Mouse (Mus musculus) stomach, postnatal 0 days (tissue): Measurements from ENCODE around the gene Cryzl2. TPM values are rescaled to one million over a fixed set of nuclear protein-coding genes. Genes with fewer than 3 reads are reported as not detected.

ENCODE experiments used
- ATAC-seq: fragments of 200-750 bp; cut with Nextera tagmentation; 2 replicates; pipeline ENCODE4 v1.8.0; 2017; ENCODE audit not compliant: low FRiP score, low TSS enrichment
- DNase-seq: peaks from one replicate; pipeline ENCODE4 v3.0.0-alpha.2; 2016; ENCODE audit warnings: low spot score
- H3K27ac ChIP-seq: fragments of 300-500 bp; sonication (generic); replicated peaks from 2 replicates; pipeline ENCODE4 v1.5.1; 2014; ENCODE audit warnings: mild to moderate bottlenecking, control low read depth
- H3K27me3 ChIP-seq: fragments of 300-500 bp; sonication (generic); 2 replicates; pipeline ENCODE4 v1.6.1; 2014; ENCODE audit warnings: low read length; ENCODE audit not compliant: control insufficient read depth, insufficient read depth
- H3K36me3 ChIP-seq: fragments of 300-500 bp; sonication (generic); 2 replicates; pipeline ENCODE4 v1.6.1; 2014; ENCODE audit warnings: low read length, mixed read lengths; ENCODE audit not compliant: control insufficient read depth, insufficient read depth
- H3K4me1 ChIP-seq: fragments of 300-500 bp; sonication (generic); replicated peaks from 2 replicates; pipeline ENCODE4 v1.6.1; 2014; ENCODE audit warnings: antibody characterized with exemption; ENCODE audit not compliant: control insufficient read depth, insufficient read depth
- H3K4me2 ChIP-seq: fragments of 300-500 bp; sonication (generic); replicated peaks from 2 replicates; pipeline ENCODE4 v1.6.1; 2014; ENCODE audit warnings: low read depth, mild to moderate bottlenecking, control low read depth, moderate library complexity
- H3K4me3 ChIP-seq: fragments of 300-500 bp; sonication (generic); 2 replicates; pipeline ENCODE4 v1.5.1; 2014; ENCODE audit warnings: low read depth, low read length, control low read depth
- H3K9ac ChIP-seq: fragments of 300-500 bp; sonication (generic); 2 replicates; pipeline ENCODE4 v1.6.1; 2014; ENCODE audit warnings: mild to moderate bottlenecking, low read length, control low read depth, mixed read lengths
- H3K9me3 ChIP-seq: fragments of 300-500 bp; sonication (generic); 2 replicates; pipeline ENCODE4 v1.6.1; 2016; ENCODE audit warnings: low read length; ENCODE audit not compliant: control insufficient read depth
- CTCF ChIP-seq: IDR thresholded peaks from 2 replicates; pipeline ENCODE4 v1.5.1; 2016; ENCODE audit warnings: antibody characterized with exemption, low read depth, mild to moderate bottlenecking, moderate library complexity
- EP300 ChIP-seq: optimal IDR thresholded peaks from 2 replicates; pipeline ENCODE3; 2016; ENCODE audit warnings: antibody characterized with exemption
- WGBS: fragments of 180-500 bp; shearing (Covaris S2); extraction: QIAGEN DNeasy Blood & Tissue Kit; methylation state at CpG from one replicate; pipeline ENCODE4 v1.1.7; 2014; 5-methylcytosine and 5-hydroxymethylcytosine counted together
- polyA plus RNA-seq: library from polyadenylated mRNA; unstranded; fragments of >200 nt; fragmentation: Nextera tagmentation; extraction: Ambion mirVana; gene quantifications from 2 replicates; pipeline ENCODE4 v1.2.1, GENCODE M21; 2015

Cryzl2 gene
- polyA plus RNA-seq, 1 experiment from 2014 or later: 14.8 TPM

DNA sequence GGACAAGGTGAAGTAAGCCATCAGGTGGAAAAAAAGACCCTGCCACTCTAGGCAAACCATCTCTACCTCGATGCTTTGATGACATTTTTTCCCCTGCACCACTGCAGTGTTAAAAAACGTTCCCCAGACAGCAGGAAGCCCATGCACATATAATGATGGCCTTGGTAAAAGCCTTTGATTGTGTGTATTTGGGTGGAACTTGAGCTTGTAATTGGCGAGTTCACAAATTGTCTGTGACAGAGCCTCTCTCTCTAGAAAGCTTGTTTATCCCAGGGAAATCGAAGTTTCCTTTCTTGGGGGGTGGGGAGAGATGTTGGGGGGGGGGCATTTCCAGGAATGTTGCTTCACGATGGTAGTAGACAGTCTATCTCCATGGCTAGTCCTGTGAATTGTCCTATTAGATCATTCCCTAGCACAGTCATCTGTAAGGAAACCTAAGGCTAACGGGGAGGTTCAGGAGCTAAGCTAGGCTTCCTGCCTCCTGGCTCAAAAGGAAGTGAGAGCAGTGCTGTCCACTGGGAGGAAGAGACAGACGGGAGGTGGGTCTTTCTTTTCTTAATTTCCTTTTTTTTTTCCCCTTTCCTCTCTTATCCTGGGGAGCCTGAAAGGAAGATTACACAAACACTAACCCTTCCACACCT lies 10.1 kb upstream of the Cryzl2 start:
- DNase-seq (no peak), ATAC-seq (no peak)
- Histone ChIP-seq H3K4me2 (no peak overlapping the region), H3K27me3 (no peaks in the 10 kb centered on the region), H3K4me3 (no peak overlapping the region), H3K27ac (no peak overlapping the region), H3K9ac (no peak overlapping the region), H3K9me3 (no peaks in the 10 kb centered on the region), H3K36me3 (no peaks in the 10 kb centered on the region), H3K4me1 (peaks cover 3% of the 10 kb centered on the region; the same call in 1 of the 2 replicates)
- TF ChIP-seq EP300 (no peak), CTCF (no peak)
- 50% methylated on average over 7 of the region's 7 CpGs for WGBS

DNA sequence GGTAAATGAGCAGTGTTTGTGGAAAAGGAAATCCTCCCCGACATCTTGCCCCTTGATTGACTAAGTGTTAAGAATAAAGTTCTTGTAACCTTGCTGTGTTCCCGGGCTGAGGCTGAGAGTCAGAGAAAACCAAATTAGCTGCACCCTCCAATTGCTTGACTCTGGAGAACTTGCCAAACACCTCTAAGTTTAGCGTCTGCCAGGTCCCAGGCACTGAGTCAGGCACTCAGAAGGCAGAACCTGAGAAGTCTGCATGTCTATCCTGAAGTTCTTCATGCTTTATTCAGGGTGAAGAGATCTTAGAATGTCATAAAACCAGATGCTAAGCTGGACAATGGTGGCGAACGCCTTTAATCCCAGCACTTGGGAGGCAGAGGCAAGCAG lies 9.6 kb upstream of the Cryzl2 start:
- Histone ChIP-seq H3K9me3 (no peaks in the 10 kb centered on the region), H3K27me3 (no peaks in the 10 kb centered on the region), H3K9ac (no peak overlapping the region), H3K4me1 (peaks cover 3% of the 10 kb centered on the region; the same call in 1 of the 2 replicates), H3K4me2 (no peak overlapping the region), H3K36me3 (no peaks in the 10 kb centered on the region), H3K4me3 (no peak overlapping the region), H3K27ac (no peak overlapping the region)
- WGBS: 62% methylated on average over 5 of the region's 5 CpGs
- no peak for TF ChIP-seq EP300
- TF ChIP-seq CTCF: no peak
- ATAC-seq: no peak
- no peak for DNase-seq

DNA sequence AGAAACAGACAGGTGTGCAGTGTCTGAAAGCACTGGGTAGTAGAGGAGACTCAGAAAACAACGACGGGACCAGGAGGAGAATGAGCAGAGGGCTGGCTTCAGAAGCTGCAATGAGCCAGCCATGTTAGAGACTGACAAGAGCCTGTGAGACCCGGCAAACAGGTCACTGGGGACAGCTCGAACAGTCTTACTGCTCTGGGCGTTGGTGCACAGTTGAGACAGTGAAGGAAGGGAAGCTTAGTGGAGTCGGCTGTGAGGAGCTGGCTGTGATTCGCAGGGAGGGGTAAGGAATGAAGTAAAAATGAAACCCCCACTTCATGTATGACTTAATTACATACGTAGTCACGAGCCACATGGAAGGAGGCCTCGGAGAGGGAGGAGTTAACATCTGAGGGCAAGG lies 8.8 kb upstream of the Cryzl2 start:
- H3K36me3 ChIP-seq: no peaks in the 10 kb centered on the region
- H3K27ac ChIP-seq: no peak overlapping the region
- no peaks in the 10 kb centered on the region for H3K27me3 ChIP-seq
- peak overlapping the region; percentile 25; the same call in 1 of the 2 replicates for H3K4me3 ChIP-seq
- peak overlapping the region; percentile 52 for H3K4me2 ChIP-seq
- H3K9me3 ChIP-seq: no peaks in the 10 kb centered on the region
- ATAC-seq (no peak), DNase-seq (no peak)
- H3K4me1 ChIP-seq: peaks cover 3% of the 10 kb centered on the region; the same call in 1 of the 2 replicates
- no peak overlapping the region for H3K9ac ChIP-seq
- WGBS: 19% methylated on average over 10 of the region's 10 CpGs
- TF ChIP-seq CTCF (no peak), EP300 (no peak)

DNA sequence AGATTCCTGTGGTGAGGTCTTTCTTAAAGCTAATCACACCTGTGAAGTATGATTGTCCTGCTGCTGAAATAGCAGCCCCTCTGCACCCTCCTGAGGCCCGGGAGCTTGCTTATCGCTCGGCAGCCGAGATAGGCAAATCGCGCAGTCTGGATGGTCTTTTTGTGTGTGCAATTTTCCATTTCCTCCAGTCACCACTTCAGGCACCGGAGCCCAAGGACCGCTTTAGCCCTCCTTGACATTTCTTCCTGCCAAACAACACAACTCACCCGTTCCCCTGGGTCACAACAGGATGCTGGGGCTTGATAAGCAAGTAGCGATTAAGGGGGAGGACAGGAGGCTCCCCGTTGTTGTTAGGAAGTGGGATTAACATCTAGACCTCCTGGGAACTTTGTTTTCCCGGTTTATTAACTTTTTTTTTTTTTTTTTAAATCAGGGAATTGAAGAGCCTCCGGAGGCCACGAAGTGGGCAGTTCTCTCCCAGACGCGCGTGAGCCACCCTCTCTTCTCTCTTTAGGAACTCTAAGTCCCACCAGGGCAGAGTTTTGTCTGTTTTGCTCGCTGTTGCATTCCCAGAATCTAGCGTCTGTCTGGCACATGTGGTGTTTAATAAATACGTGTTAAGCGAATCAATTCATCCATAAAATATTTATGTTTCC lies 8.3 kb upstream of the Cryzl2 start:
- WGBS: 20% methylated on average over 21 of the region's 21 CpGs
- Histone ChIP-seq H3K36me3 (no peaks in the 10 kb centered on the region), H3K27me3 (no peaks in the 10 kb centered on the region), H3K4me3 (peak overlapping the region; percentile 25; the same call in 1 of the 2 replicates), H3K27ac (no peak overlapping the region), H3K4me2 (peak overlapping the region; percentile 52), H3K4me1 (peaks cover 3% of the 10 kb centered on the region; the same call in 1 of the 2 replicates), H3K9ac (0 out of 2 replicates have a peak overlapping the region, but pooled peaks have one; percentile 3), H3K9me3 (no peaks in the 10 kb centered on the region)
- TF ChIP-seq CTCF: no peak
- TF ChIP-seq EP300: no peak
- ATAC-seq (0 out of 2 replicates have a peak, but pooled peaks have one; percentile 35), DNase-seq (no peak)

DNA sequence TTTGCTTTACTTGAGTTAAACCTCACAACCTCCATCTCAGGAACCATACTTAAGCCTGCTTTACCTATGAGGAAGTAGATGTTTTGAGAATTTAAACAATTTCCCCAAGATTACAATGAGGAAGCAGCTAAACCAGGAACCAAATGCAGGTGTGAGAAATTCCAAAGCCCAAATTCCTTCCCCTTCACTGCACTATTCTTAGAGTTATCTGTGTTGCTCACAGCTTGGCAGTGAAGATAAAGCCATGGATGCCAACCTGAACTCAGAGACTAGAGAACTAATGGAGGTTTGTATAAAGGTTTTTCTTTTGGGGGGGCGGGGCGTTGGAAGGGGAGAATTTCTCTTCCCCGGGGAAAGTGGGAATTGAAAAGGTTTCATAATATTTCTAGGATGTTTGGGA lies 6.1 kb upstream of the Cryzl2 start:
- 77% methylated on average over 3 of the region's 3 CpGs for WGBS
- Histone ChIP-seq H3K36me3 (no peaks in the 10 kb centered on the region), H3K27me3 (no peaks in the 10 kb centered on the region), H3K9ac (no peak overlapping the region), H3K27ac (no peak overlapping the region), H3K4me2 (no peak overlapping the region), H3K9me3 (no peaks in the 10 kb centered on the region), H3K4me3 (no peak overlapping the region), H3K4me1 (peaks cover 3% of the 10 kb centered on the region; the same call in 1 of the 2 replicates)
- ATAC-seq: no peak
- DNase-seq: no peak
- TF ChIP-seq EP300 (no peak), CTCF (no peak)
